Mouse (Mus musculus): ENCODE data around the gene Zpld1.

Zpld1 gene

GRCm38 (mm10) chr16:55297886-55298285, at the start of gene Zpld1:
Gene Zpld1 (minus strand): TSS chr16:55297986.
- DNase-seq (ENCODE audit: low spot score in 2 of 2), result no peak

- DNase-seq (ENCODE audit: low spot score in 2 of 2), result no peak
These were observed 47.9 kb upstream of the Zpld1 start for GRCm38 (mm10) chr16:55345644-55346043.

- DNase-seq (ENCODE audit: low spot score in 2 of 2), result no peak
These were observed 24.0 kb upstream of the Zpld1 start for GRCm38 (mm10) chr16:55321542-55322514.

GRCm38 (mm10) chr16:55316996-55317395, 19.2 kb upstream of the Zpld1 start:
- no peak for DNase-seq (ENCODE audit: low spot score in 2 of 2)

GRCm38 (mm10) chr16:55312106-55312505, 14.3 kb upstream of the Zpld1 start:
- no peak for DNase-seq (ENCODE audit: low spot score in 2 of 2)

- no peak for DNase-seq (ENCODE audit: low spot score in 2 of 2)
These were observed 15.1 kb downstream of the Zpld1 start for GRCm38 (mm10) chr16:55282696-55283095.

GRCm38 (mm10) chr16:55277447-55277846, 20.3 kb downstream of the Zpld1 start:
- DNase-seq (ENCODE audit: low spot score in 2 of 2), result no peak

GRCm38 (mm10) chr16:55265281-55265680, 32.5 kb downstream of the Zpld1 start:
- no peak for DNase-seq (ENCODE audit: low spot score in 2 of 2)

- DNase-seq (ENCODE audit: low spot score in 2 of 2), result no peak
These were observed 36.8 kb downstream of the Zpld1 start for GRCm38 (mm10) chr16:55260862-55261574.

GRCm38 (mm10) chr16:55259719-55260118, 38.1 kb downstream of the Zpld1 start:
- no peak for DNase-seq (ENCODE audit: low spot score in 2 of 2)

GRCm38 (mm10) chr16:55240996-55241395, 56.8 kb downstream of the Zpld1 start:
- no peak for DNase-seq (ENCODE audit: low spot score in 2 of 2)

GRCm38 (mm10) chr16:55228995-55229622, 68.7 kb downstream of the Zpld1 start:
- no peak for DNase-seq (ENCODE audit: low spot score in 2 of 2)

GRCm38 (mm10) chr16:55203945-55204344, 93.8 kb downstream of the Zpld1 start:
- DNase-seq (ENCODE audit: low spot score in 2 of 2), result no peak

GRCm38 (mm10) chr16:55190397-55190796, 107.4 kb downstream of the Zpld1 start:
- no peak for DNase-seq (ENCODE audit: low spot score in 2 of 2)

GRCm38 (mm10) chr16:55185370-55185769, 112.4 kb downstream of the Zpld1 start:
- no peak for DNase-seq (ENCODE audit: low spot score in 2 of 2)

All from thymus, postnatal 10 days (tissue).